Mouse (Mus musculus) lung, postnatal 0 days (tissue): Measurements from ENCODE around the gene Gramd1a.

Experiments
- CTCF ChIP-seq: IDR thresholded peaks from 2 replicates; pipeline ENCODE4 v1.5.1; 2016; ENCODE audit warnings: antibody characterized with exemption, mild to moderate bottlenecking
- EP300 ChIP-seq: IDR thresholded peaks from 2 replicates; pipeline ENCODE4 v1.6.1; 2016; ENCODE audit warnings: antibody characterized with exemption, mild to moderate bottlenecking, control low read depth

GRCm38 (mm10) chr7:31087262-31087661 is 68.4 kb downstream of the Gramd1a start:
- TF ChIP-seq CTCF (no peak), EP300 (no peak)
